Mouse (Mus musculus) small intestine, adult 2 months (tissue): ENCODE measurements around the gene Rbbp6. TPM values are rescaled to one million over a fixed set of nuclear protein-coding genes. Genes with fewer than 3 reads are reported as not detected.

Source experiments
- H3K27ac ChIP-seq: fragments of 200-500 bp; 2 replicates; pipeline ENCODE4 v1.5.1; 2012; ENCODE audit warnings: low read depth, low read length, control low read depth, inconsistent platforms; ENCODE audit not compliant: insufficient read depth
- H3K27me3 ChIP-seq: fragments of 200-500 bp; 2 replicates; pipeline ENCODE4 v1.6.1; 2012; ENCODE audit warnings: mild to moderate bottlenecking, moderate library complexity, low read length, inconsistent platforms; ENCODE audit not compliant: control insufficient read depth, insufficient read depth
- H3K36me3 ChIP-seq: fragments of 200-500 bp; 2 replicates; pipeline ENCODE4 v1.6.1; 2012; ENCODE audit warnings: mild to moderate bottlenecking, low read length, control low read depth, inconsistent platforms; ENCODE audit not compliant: control insufficient read depth, insufficient read depth
- H3K4me1 ChIP-seq: fragments of 200-500 bp; 2 replicates; pipeline ENCODE4 v1.6.1; 2012; ENCODE audit warnings: low read length, inconsistent platforms, mixed read lengths; ENCODE audit not compliant: control insufficient read depth, insufficient read depth, insufficient read length
- H3K4me3 ChIP-seq: fragments of 200-500 bp; 2 replicates; pipeline ENCODE4 v1.5.1; 2012; ENCODE audit warnings: low read depth, mild to moderate bottlenecking, control low read depth, inconsistent platforms, low read length, moderate library complexity
- CTCF ChIP-seq: fragments of 200-500 bp; IDR thresholded peaks from 2 replicates; pipeline ENCODE4 v1.5.1; 2012; ENCODE audit warnings: low read depth, mild to moderate bottlenecking, control low read depth, inconsistent platforms, low read length, moderate library complexity, mixed read lengths; ENCODE audit not compliant: insufficient replicate concordance, insufficient read length; ENCODE audit errors: extremely low read depth
- POLR2A ChIP-seq: fragments of 200-500 bp; IDR thresholded peaks from 2 replicates; pipeline ENCODE4 v1.6.1; 2012; ENCODE audit warnings: low read depth, mild to moderate bottlenecking, control low read depth, inconsistent platforms, low read length, moderate library complexity
- WGBS: fragments of 180-500 bp; shearing (Covaris S2); methylation state at CpG from one replicate; pipeline ENCODE4 v1.1.7; 2018; 5-methylcytosine and 5-hydroxymethylcytosine counted together
- polyA plus RNA-seq: library from polyadenylated mRNA; depleted of rRNA; stranded (reverse); fragments of >200 nt; gene quantifications from 2 replicates; pipeline ENCODE4 v1.2.3, GENCODE M21; 2012

Gene Rbbp6
- polyA plus RNA-seq, 1 experiment, result 4.6 TPM

GRCm38 (mm10) chr7:123025123-123025522 is 59.6 kb downstream of the Rbbp6 start:
- H3K4me1 ChIP-seq, result no peaks in the 10 kb centered on the region; the same call in 1 of the 2 replicates
- no peak overlapping the region for H3K4me3 ChIP-seq
- no peak overlapping the region for H3K27ac ChIP-seq
- 33% methylated on average over 9 of the region's 9 CpGs for WGBS
- TF ChIP-seq CTCF (no peak), POLR2A (no peak)
- H3K27me3 ChIP-seq, result no peaks in the 10 kb centered on the region
- no peaks in the 10 kb centered on the region for H3K36me3 ChIP-seq

GRCm38 (mm10) chr7:123030295-123030694 is 64.8 kb downstream of the Rbbp6 start:
- Histone ChIP-seq H3K36me3 (no peaks in the 10 kb centered on the region), H3K27me3 (peaks cover 6% of the 10 kb centered on the region), H3K4me3 (peak overlapping the region; percentile 44; the same call in 1 of the 2 replicates), H3K27ac (no peak overlapping the region), H3K4me1 (no peaks in the 10 kb centered on the region)
- 11% methylated on average over 13 of the region's 13 CpGs for WGBS
- TF ChIP-seq CTCF (no peak), POLR2A (no peak)

GRCm38 (mm10) chr7:123030709-123031181 is 65.3 kb downstream of the Rbbp6 start:
- under 1% methylated on average over 21 of the region's 21 CpGs for WGBS
- Histone ChIP-seq H3K4me3 (peak overlapping the region; percentile 44), H3K36me3 (no peaks in the 10 kb centered on the region), H3K27me3 (peaks cover 6% of the 10 kb centered on the region), H3K27ac (no peak overlapping the region), H3K4me1 (no peaks in the 10 kb centered on the region)
- TF ChIP-seq POLR2A, result no peak
- no peak for TF ChIP-seq CTCF

- Histone ChIP-seq H3K27ac (no peak overlapping the region), H3K4me1 (no peaks in the 10 kb centered on the region), H3K27me3 (peaks cover 6% of the 10 kb centered on the region), H3K4me3 (no peak overlapping the region; the same call in 1 of the 2 replicates), H3K36me3 (no peaks in the 10 kb centered on the region)
- TF ChIP-seq POLR2A, result no peak
- no peak for TF ChIP-seq CTCF
- 18% methylated on average over 12 of the region's 12 CpGs for WGBS
These were observed 65.8 kb downstream of the Rbbp6 start for GRCm38 (mm10) chr7:123031211-123031743.

GRCm38 (mm10) chr7:123035314-123035713 is 69.8 kb downstream of the Rbbp6 start:
- H3K4me1 ChIP-seq, result no peaks in the 10 kb centered on the region
- peaks cover 6% of the 10 kb centered on the region for H3K27me3 ChIP-seq
- TF ChIP-seq CTCF, result no peak
- no peak for TF ChIP-seq POLR2A
- no peak overlapping the region for H3K27ac ChIP-seq
- 68% methylated on average over 8 of the region's 8 CpGs for WGBS
- H3K4me3 ChIP-seq, result no peak overlapping the region
- H3K36me3 ChIP-seq, result no peaks in the 10 kb centered on the region

- no peak overlapping the region for H3K4me3 ChIP-seq
- H3K4me1 ChIP-seq, result no peaks in the 10 kb centered on the region
- no peak for TF ChIP-seq POLR2A
- peak; percentile 6; the same call in 1 of the 2 replicates for TF ChIP-seq CTCF
- H3K36me3 ChIP-seq, result no peaks in the 10 kb centered on the region
- H3K27me3 ChIP-seq, result no peaks in the 10 kb centered on the region
- H3K27ac ChIP-seq, result no peak overlapping the region
These were observed 73.8 kb downstream of the Rbbp6 start for GRCm38 (mm10) chr7:123039302-123039701.

GRCm38 (mm10) chr7:123045146-123045545 is 79.7 kb downstream of the Rbbp6 start:
- Histone ChIP-seq H3K4me1 (no peaks in the 10 kb centered on the region), H3K36me3 (no peaks in the 10 kb centered on the region), H3K27me3 (no peaks in the 10 kb centered on the region), H3K4me3 (no peak overlapping the region), H3K27ac (no peak overlapping the region)
- TF ChIP-seq POLR2A (no peak), CTCF (no peak)
- 92% methylated on average over 3 of the region's 3 CpGs for WGBS
